Mouse (Mus musculus) heart, adult 2 months (tissue): ENCODE data around the gene Tdrkh.

Experiments
- CTCF ChIP-seq: fragments of 200-600 bp; IDR thresholded peaks from 2 replicates; pipeline ENCODE4 v1.8.1; 2022; ENCODE audit warnings: antibody characterized with exemption, mild to moderate bottlenecking, moderate library complexity
- EP300 ChIP-seq: fragments of 200-500 bp; IDR thresholded peaks from 2 replicates; pipeline ENCODE4 v1.6.1; 2011; ENCODE audit warnings: low read depth, low read length, control low read depth; ENCODE audit not compliant: insufficient read depth
- POLR2A ChIP-seq: fragments of 200-500 bp; IDR thresholded peaks from 2 replicates; pipeline ENCODE4 v1.6.1; 2011; ENCODE audit warnings: mild to moderate bottlenecking, low read depth, low read length, control low read depth; ENCODE audit not compliant: insufficient read depth

DNA sequence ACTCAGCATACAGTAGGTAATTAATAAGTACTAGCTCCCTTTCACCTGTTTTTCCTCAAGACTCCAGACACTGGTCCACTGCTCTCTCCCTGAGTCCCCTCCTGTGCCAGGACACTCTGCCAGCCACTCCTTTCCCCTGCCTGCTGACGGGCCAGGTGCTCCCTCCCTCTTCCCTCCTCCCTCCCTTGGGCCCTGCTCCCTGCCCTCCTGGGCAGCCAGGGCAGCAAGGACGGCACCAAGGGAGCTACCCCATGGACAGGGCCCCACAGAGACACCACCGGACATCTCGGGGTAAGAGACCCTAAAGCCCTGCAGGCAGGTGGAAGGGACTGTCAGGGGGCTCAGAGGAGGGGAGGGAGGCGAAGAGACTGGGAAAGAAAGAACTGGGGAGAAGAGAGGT lies 40.4 kb upstream of the Tdrkh start, which contains the start of gene Rorc:
- TF ChIP-seq POLR2A (peak; percentile 38; the same call in 1 of the 2 replicates), CTCF (no peak), EP300 (no peak)
